Mouse (Mus musculus) urinary bladder, adult 18-20 months (tissue): Measurements from ENCODE around the gene Gata1.
"Not testable (repeated sequence)": the region's sequence is repeated elsewhere in the genome, so short reads cannot be mapped to it uniquely, and the experiment has no call there.

Experiments used
- DNase-seq, 2 experiments: peaks; one replicate each; pipeline ENCODE4 v3.0.0; 2022; ENCODE audit warnings: low spot score in 2 of 2, mixed read lengths in 2 of 2

Gata1 gene

DNA sequence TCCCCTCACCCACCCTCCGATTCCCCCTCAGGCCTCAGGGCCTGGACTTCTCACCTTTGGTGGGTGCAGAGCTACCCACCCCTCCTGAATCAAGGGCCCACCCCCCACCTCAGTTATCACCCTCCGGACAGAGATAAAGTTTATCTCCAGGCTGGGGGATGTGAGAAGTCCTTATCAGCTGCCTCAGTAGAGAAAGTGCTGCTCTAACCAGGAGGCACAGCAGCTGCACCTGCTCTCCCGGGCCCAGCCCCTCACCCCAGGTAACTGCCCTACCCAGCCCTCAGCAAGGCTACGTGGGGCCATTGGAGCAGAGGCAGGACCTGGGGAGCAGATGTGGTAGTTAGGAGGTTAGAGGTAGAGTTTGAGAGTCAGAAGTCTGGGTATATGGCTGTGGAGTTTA, 11.7 kb downstream of the Gata1 start:
- DNase-seq: no peak

DNA sequence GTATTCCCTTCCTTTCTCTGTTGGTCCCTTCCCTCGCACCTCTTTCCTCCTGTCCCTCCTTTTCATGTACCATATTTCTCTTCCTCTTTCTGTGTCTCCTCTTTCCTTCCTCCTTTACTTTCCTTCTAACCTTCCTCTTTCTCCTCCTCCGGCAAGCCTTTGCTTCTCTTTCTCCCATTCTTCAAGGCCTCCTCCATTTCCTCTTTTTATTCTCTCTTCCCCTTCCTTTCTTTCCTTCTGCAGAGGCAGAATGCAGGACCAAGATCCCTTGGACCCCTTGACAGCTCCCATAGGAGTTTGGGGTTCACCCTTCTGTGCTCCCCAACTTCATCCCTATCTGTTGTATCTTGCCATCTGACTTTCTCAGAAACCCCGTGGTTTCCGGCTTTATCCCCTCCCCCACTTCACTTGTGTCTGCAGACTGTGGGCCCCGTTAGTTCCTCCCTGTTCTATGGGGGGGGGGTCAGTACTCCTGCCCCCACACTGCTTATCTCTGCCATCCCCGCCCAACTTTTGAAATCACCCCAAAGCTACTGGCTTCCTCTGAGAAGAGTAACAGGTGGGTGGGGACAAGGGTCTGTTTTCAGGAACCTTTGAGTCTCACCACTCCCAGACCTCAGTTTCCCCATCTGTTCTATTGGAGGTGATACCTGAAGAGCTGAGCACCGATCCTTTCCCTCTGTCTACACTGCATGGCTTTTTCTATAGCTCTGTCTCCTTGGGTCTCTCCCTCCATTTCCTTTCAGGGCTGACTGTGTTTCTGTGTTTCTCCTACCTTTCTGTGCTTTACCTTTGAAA, 13.8 kb downstream of the Gata1 start:
- no peak for DNase-seq

DNA sequence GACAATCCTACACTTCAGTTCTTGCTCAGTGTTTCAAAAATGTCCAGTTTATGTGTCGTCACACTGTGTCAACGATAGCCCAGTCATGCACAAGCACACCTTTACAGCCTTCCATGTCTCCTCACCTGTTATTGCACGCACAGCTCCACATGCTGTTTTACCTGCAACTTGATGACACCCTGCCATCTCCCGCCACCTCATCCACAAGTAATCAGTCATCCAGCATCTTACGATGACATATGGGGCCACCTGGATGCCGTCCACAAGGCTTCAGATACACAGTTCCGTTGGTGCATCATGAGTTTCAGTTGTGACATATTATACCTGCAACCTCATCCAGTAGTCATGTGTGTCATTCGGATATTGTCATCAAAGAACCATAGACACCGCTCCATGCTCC, 19.0 kb downstream of the Gata1 start:
- no peak for DNase-seq

DNA sequence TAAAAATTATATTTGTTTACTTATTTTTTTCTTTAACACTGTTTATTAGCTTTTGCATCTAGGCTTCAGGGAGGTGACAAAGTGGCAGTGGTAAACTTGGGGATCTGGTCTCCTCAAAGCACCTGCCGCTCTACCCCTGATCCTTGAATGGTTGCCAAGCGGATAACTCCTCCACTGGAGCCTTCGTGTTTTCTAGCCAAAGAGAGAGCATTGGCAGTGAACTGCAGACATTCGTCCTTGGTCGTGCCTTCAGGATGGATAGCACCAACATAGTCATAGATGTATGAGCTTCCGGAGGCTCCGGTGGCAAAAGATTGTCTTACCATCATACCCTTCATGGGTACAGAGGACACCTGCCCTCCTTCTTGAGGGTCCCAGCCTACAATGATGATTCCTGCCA, 27.8 kb downstream of the Gata1 start:
- DNase-seq: no peak

DNA sequence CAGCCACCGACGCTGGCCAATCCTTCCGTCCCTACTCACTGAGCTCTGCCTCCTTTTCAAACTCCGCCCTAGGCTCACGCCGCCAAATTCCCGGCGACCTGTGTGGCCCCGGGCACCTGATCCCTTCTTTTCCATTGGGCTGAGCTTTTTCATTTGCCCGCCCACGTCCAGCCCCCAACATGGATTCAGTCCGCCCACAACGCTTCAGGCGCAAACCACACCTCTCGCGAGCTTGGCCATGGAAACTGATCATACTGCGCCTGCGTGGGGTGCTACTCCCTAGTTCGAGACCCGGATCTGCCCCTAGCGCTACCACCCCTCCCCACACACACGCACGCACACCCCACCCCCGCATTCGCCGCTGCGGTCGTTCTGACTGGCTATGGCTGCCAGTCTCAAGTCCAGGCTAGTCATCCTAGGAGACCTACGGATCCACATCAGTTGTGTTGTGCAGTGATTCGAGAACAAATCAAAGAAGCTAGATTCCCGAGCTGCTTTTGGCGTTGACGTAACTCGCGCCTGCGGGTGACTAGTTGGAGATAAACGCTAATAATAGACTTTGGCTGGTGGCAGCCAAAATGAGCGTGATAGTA, 29.9 kb downstream of the Gata1 start:
- DNase-seq: peak; percentile 79 to 91

DNA sequence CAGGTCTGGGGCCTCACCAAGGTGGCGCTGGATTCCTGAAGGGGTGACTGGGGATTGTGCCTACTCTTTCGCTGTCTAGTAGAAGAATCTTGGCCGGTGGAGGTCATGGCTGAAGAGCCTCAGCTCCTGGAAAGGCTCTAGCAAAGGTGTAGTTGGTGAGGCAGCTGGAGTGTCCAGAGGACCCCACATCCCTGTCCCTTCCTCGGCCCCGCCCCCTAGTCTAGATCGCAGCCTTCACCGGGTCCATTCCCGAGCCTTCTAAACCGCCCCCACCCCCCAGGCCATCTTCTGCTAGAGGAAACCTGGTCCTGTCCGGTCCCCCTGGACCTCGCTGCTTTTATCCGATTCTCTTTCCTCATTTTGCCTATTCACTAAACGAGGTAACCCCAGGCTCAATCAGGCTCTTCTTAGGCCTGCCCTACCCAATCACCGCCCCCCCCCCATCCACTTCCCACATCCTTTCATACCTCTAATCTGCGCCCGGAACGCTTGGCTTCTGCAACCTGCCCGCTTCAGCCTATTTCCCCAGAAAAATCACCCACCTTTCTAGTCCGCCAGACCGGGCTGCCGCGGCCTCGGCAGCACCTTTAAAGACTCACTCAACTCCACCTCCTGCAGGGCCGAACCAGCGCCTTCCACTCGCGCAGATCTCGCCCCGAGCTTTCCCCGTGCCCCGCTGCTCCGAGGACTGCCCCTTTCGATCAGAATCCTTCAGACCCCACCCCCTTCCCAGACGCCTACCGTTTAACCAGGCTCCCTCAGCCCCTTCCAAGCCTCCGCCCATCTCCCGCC, 30.6 kb downstream of the Gata1 start, which contains the start of gene Hdac6:
Gene Hdac6, minus strand, starts transcription at position 782 of the 792 bp plus-strand sequence.
- DNase-seq: no peak

DNA sequence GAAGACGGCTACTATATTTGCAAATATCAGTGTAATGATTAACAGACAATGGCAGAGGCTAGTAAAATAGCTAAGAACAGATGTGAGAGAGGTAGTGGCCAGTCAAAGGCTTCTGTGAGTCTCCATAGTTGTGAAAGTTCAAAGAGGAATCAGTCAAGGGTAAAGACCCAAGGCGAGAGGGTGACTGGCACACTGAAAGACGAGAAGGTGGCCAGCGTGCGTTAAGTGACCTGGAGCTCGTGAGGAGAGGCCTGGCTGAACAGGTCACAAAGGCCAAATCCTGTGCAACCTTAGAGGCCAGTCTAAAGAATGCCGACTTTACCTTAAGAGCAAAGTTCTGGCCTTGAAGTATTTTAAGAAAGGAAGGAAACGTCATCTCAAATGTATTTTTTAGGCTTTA, 32.3 kb downstream of the Gata1 start:
- no peak for DNase-seq

DNA sequence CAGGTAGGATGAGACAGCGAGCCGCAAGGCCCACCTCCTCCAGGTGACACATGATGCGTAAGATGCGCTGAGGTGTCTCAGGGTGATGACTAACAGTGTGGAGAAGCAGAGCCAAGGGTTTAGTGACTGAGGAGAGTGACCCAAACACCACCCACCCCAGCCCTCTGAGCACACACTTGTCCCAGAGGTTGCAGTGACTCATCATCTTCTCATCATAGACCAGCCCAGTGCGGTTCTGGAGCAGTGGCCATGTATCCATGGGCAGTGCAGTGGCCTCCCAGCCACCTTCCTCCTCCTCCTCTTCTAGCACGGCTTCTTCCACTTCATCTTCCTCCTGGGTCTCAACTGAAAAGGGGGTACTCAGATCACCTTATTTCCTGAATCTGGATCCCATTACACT, 40.2 kb downstream of the Gata1 start:
- DNase-seq: no peak

DNA sequence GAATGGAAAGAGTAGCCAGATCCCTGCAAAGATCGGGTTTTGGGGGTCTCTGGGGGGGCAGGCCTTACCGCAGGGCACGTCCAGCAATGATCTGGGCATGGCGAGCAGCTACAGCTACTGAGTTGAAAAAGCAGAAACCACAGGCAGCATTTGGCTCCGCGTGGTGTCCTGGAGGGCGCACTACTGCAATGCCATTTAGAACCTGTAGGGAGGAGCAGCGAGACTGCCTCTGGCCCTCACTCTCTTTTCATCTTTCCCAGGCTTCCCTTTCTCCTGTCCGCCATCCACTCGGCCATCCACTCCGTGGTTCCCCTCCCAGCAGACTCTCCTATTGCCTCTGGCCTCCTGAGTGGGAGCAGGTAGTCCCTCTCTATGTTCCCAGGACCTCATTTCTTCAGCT, 41.0 kb downstream of the Gata1 start:
- DNase-seq: no peak

DNA sequence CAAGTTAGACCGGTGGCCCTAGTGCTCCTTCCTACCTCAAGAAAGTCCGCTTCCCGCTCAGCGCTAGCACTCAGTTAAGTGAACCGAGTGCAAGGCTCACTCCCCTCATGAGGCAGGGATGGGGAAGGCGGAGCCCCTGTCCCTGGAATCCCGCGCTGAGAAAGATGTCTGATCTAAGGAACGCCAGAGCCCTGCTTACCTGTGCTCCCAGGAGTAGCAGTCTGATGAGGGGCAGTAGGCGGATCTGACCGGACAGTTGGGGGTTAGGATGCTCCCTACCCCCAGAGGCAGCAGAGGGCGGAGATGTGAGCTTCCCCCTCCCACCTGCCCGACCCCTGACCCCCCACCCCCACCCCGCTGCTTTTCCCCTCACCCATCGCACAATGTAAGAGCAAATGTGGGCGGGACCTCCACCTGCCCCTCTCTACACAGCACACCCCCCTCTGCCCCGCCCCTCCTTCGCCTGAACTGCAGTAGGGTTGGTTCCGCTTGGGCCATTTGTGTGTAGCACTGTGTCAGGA, 49.5 kb downstream of the Gata1 start, which contains the start of gene Eras:
Gene Eras, minus strand, starts transcription at position 338 of the 521 bp plus-strand sequence.
- DNase-seq: no peak

DNA sequence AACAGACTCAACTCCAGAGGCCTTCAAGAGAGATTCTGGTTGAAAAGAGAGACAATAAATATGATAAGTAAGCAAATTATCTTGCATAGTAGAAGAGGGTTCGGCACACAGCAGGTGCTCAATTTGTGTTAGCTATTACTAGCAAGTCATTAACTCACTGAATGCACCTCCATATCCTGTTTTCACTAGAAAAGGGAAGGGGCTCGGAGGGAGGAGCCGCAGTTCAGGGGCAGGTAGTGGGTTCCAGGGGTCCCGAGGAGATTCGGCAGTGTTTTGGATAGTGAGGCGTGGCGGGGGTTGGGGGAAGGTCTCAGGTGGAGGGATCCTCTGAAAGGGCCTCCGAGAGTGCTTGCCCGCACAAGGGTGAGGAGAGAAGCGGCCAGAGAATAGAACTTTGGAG, 50.8 kb downstream of the Gata1 start:
- no peak for DNase-seq

DNA sequence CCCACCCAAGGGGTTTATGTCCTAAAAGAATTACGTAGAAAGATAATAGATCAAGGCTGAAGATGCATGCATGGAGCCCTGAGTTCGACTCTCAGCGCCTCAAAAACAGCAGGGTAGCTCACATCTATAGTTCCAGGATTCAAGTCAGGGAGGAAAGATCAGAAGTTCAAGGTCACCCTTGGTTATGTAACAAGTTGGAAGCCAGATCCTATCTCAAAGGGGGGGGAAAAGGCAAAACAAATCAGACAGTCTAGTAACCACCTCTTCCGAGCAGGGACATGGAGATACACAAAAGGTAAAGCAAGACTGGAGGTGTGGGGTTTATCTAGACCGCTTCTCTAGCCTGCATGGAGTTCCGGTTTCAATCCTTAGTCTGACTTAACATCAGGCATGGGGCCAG, 51.6 kb downstream of the Gata1 start:
- no peak for DNase-seq

DNA sequence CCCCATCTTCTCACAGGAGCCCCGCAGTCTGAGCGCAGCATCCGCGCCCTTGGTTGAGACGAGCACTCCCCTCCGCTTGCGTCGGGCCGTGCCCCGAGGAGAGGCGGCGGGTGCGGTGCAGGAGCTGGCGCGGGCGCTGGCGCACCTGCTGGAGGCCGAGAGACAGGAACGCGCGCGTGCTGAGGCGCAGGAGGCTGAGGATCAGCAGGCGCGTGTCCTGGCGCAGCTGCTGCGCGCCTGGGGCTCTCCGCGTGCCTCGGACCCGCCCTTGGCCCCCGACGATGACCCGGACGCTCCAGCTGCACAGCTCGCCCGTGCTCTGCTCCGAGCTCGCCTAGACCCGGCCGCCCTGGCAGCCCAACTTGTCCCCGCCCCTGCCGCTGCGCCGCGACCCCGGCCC, 55.8 kb downstream of the Gata1 start:
- DNase-seq: no peak

DNA sequence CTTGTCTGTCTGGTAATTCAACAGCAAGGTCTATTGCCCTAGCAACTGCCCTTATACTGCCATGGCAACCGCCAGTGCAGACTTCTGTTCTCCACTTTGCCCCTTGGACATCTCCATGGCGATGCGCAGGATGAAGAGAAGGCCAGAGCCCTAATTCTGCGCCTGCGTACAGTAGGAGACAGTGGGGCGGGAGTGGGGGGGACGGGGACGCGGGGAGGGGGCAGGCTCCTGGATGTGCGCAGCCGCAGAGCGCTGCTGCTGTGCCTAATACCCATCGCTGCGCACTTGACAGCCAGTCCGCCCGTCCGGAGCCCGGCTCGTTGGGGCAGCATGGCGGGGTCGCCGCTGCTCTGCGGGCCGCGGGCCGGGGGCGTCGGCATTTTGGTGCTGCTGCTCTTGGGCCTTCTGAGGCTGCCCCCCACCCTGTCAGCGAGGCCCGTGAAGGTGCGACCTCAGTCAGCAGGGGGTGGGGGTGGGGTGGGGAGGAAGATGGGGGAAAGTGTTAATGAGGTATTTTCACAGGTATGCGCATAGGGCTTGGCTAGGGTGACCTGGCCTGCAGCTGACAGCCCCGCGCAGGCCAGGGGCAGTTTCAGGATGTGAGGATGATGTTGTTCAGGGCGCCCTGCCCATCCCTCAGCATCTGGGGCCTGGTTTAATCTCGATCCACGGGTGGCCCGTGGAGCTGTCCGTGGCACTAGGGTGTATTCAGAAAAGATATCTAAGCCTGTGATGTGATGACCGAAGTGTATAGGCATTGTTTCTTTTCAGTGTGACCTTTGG, 58.1 kb downstream of the Gata1 start, which contains the start of gene Pcsk1n:
Gene Pcsk1n, plus strand, starts transcription at position 222 of the 783 bp plus-strand sequence.
- DNase-seq: no peak

DNA sequence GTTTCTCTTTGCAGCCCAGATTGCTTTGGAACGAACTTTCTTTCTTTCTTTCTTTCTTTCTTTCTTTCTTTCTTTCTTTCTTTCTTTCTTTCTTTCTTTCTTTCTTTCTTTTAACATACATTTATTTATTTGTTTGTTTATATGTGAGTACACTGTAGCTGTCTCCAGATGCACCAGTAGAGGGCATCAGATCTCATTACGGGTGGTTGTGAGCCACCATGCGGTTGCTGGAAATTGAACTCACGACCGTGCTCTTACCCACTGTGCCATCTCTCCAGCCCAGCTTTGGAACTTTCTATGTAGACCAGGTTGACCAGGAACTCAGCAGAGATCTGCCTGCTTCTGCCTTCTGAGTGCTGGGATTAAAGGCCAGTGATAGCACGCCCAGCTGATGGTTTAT, 59.9 kb downstream of the Gata1 start:
- DNase-seq: not testable (repeated sequence)

DNA sequence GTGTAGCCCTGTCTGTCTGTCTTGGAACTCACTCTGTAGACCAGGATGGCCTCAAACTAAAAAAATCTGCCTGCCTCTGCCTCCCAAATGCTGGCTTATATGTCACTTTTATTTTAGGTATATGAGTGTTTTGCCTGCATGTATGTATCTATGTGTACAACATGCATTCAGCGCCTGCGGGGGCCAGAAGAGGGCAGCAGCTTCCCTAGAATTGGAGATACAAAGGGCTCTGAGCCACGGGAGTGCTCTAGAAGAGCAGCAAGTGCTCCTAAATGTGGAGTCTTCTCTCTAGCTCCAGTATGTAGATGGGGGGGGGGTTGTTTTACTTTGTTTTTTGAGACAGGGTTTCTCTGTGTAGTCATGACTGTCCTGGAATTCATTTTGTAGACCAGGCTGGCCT, 62.2 kb downstream of the Gata1 start:
- DNase-seq: not testable (repeated sequence)

DNA sequence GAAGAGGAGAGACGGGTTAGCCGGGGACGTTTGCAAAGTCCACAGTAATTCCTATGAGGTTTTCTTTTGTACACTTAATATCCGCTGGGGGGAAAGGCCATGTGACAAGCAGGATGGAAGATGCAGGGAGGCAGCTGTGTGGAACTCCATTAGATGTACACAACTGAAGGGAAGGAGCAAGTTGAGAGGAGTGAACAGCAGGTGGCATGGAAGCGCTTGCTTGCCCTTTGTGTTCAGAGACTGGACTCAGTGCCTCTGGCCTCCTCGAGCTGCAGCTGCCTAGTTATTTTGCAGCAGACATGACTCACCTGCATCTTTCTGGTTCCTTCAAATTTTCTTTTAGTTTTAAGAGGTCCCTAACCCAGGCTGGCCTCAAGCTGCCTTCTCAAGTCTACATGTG, 67.4 kb downstream of the Gata1 start:
- DNase-seq: no peak
